Mouse (Mus musculus): ENCODE data around the gene Dlgap5. TPM values are rescaled to one million over a fixed set of nuclear protein-coding genes. Genes with fewer than 3 reads are reported as not detected.

Gene Dlgap5
- polyA plus RNA-seq, 1 experiment from 2014 or later: 37.0 TPM

DNA sequence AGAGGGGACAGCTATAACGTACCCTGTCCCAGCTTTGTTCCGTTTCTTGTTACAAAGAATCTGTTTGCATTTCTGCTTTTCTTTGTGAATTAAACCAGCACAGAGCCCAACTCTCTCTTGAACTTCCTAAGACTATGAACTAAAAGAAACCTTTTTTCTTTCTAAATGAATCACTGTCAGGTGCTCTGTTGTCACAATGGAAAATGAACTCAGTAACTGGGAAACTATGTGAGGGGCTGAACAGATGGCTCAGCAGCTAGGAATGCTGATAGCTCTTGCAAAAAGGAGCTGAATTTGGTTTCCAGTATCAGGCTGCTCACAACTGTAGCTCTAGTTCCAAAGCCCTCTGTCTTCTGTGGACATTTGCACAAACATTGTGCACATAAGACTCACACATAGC lies 67.2 kb downstream of the Dlgap5 start:
- no peak overlapping the region for H3K4me2 ChIP-seq (ENCODE audit: low read depth, low read length)
- H3K36me3 ChIP-seq (ENCODE audit: control insufficient read depth, insufficient read depth, low read length): no peaks in the 10 kb centered on the region
- no peak for ATAC-seq (ENCODE audit: insufficient read depth, low FRiP score)
- H3K9me3 ChIP-seq (replicated peaks; ENCODE audit: control insufficient read depth, low read length): no peaks in the 10 kb centered on the region
- H3K27ac ChIP-seq (ENCODE audit: low read length): no peak overlapping the region
- no peak overlapping the region for H3K4me3 ChIP-seq (replicated peaks; ENCODE audit: low read length)
- no peak overlapping the region for H3K9ac ChIP-seq (ENCODE audit: low read length)
- 0 out of 2 replicates have a peak, but pooled peaks cover 2% of the 10 kb centered on the region for H3K4me1 ChIP-seq (ENCODE audit: control insufficient read depth, insufficient read depth, low read length)
- H3K27me3 ChIP-seq (ENCODE audit: control insufficient read depth, insufficient read depth, low read length): no peaks in the 10 kb centered on the region
- WGBS: 71% methylated on average over 2 of the region's 2 CpGs

DNA sequence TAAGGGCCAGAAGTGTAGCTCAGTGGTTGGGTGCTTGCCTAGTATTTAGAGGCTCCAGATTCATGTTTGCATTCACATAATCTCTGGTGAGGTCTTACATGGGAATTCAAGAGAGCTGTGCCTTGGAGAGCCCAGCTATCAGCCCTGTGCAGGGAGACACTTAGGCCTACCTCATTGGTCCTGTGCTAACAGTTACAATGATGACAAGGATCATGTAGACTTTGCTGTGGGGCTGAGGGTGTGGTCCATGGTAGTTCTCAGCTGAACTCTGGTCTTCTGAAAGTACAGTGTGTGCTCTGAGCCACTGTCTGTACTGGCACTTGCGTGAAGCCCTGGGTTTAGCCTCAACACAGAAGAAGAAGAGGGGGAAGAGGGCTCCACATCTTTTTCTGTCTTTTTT lies 71.5 kb downstream of the Dlgap5 start:
- H3K36me3 ChIP-seq (ENCODE audit: control insufficient read depth, insufficient read depth, low read length): no peaks in the 10 kb centered on the region
- WGBS: 81% methylated on average over 1 of the region's 1 CpGs
- H3K4me2 ChIP-seq (ENCODE audit: low read depth, low read length): no peak overlapping the region
- H3K9ac ChIP-seq (ENCODE audit: low read length): no peak overlapping the region
- H3K9me3 ChIP-seq (replicated peaks; ENCODE audit: control insufficient read depth, low read length): no peaks in the 10 kb centered on the region
- no peak overlapping the region for H3K27ac ChIP-seq (ENCODE audit: low read length)
- no peaks in the 10 kb centered on the region for H3K4me1 ChIP-seq (ENCODE audit: control insufficient read depth, insufficient read depth, low read length)
- no peak overlapping the region for H3K4me3 ChIP-seq (replicated peaks; ENCODE audit: low read length)
- H3K27me3 ChIP-seq (ENCODE audit: control insufficient read depth, insufficient read depth, low read length): no peaks in the 10 kb centered on the region
- peak; percentile 33; the same call in 1 of the 2 replicates for ATAC-seq (ENCODE audit: insufficient read depth, low FRiP score)

DNA sequence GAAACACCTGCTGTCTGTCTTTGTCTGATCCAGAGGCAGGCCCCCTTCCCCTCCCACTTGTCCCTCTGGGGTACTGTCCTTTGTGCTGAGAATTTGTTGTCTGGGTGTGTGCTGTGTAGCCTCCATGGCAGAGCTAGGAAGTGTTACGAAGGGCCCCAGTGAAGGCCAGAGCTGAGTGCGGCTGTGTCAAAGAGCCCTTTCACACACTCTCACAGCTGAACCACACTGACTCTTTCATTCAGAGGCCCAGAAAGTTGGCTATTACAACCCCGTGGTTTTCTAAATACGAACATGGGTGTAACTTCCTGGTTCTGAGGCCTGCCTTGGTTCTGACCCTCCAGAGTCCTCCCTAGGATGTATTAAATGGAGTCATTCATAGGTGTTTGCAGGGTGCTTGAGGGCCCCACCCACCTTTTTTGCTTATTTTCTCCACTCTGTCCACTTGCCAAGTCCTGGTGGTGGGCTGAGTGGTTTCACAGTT lies 76.4 kb downstream of the Dlgap5 start:
- no peaks in the 10 kb centered on the region for H3K4me1 ChIP-seq (ENCODE audit: control insufficient read depth, insufficient read depth, low read length)
- no peak overlapping the region for H3K9ac ChIP-seq (ENCODE audit: low read length)
- ATAC-seq (ENCODE audit: insufficient read depth, low FRiP score): no peak
- no peak overlapping the region for H3K4me2 ChIP-seq (ENCODE audit: low read depth, low read length)
- no peaks in the 10 kb centered on the region for H3K9me3 ChIP-seq (replicated peaks; ENCODE audit: control insufficient read depth, low read length)
- no peak overlapping the region for H3K4me3 ChIP-seq (replicated peaks; ENCODE audit: low read length)
- no peaks in the 10 kb centered on the region for H3K27me3 ChIP-seq (ENCODE audit: control insufficient read depth, insufficient read depth, low read length)
- WGBS: 70% methylated on average over 4 of the region's 4 CpGs
- no peak overlapping the region for H3K27ac ChIP-seq (ENCODE audit: low read length)
- H3K36me3 ChIP-seq (ENCODE audit: control insufficient read depth, insufficient read depth, low read length): no peaks in the 10 kb centered on the region

DNA sequence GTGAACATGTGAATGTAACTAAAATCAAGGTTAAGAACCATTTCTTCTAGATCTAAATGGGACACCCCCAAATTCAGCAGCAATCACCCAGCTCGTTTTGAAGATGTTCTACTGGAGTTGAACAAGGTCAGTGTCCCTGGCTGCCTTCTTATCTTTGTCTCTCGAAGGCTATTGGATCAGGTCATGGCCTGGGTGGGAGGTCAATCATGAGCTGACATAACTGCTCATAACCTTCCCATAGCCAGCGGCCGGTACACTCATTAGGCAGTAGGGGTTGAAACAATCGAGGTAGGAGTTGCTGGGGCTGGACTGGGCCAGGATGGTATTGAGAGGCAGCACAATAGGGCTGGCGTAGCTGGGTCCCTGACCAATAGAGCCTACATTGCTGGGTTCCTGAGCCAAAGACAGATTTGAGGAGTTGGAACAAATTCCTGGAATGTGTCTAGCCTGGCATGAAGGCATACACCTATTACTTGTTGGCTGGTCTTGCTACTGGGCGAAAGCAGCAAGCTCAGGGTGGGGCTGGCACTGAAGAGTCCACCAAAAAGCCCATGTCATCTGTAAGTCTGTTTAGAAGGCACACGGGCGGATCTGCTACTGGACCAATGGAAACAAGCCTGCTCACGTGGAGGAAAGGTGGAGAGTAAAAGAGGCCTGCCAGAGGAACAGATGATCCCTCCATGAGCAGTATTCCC lies 77.8 kb downstream of the Dlgap5 start:
- Histone ChIP-seq H3K27me3 (ENCODE audit: control insufficient read depth, insufficient read depth, low read length) (no peaks in the 10 kb centered on the region), H3K4me1 (ENCODE audit: control insufficient read depth, insufficient read depth, low read length) (no peaks in the 10 kb centered on the region), H3K4me3 (replicated peaks; ENCODE audit: low read length) (no peak overlapping the region), H3K9ac (ENCODE audit: low read length) (no peak overlapping the region), H3K9me3 (replicated peaks; ENCODE audit: control insufficient read depth, low read length) (no peaks in the 10 kb centered on the region), H3K36me3 (ENCODE audit: control insufficient read depth, insufficient read depth, low read length) (no peaks in the 10 kb centered on the region), H3K4me2 (ENCODE audit: low read depth, low read length) (no peak overlapping the region), H3K27ac (ENCODE audit: low read length) (no peak overlapping the region)
- whole genome bisulfite sequencing: 78% methylated on average over 10 of the region's 10 CpGs
- no peak for ATAC-seq (ENCODE audit: insufficient read depth, low FRiP score)

Other genes with a start within 250 kb of the Dlgap5 start
- gene Gch1, start 229.0 kb downstream of the Dlgap5 start, polyA plus RNA-seq (2015; fragmentation: Nextera tagmentation; extraction: Ambion mirVana): 5.8 and 5.9 TPM in 2 replicates
- gene Wdhd1, start 141.6 kb downstream of the Dlgap5 start, polyA plus RNA-seq (2015; fragmentation: Nextera tagmentation; extraction: Ambion mirVana): 23.4 and 25.6 TPM in 2 replicates
- gene Socs4, start 141.5 kb downstream of the Dlgap5 start, polyA plus RNA-seq (2015; fragmentation: Nextera tagmentation; extraction: Ambion mirVana): 2.8 and 3.2 TPM in 2 replicates
- gene Mapk1ip1l, start 120.1 kb downstream of the Dlgap5 start, polyA plus RNA-seq (2015; fragmentation: Nextera tagmentation; extraction: Ambion mirVana): 61.0 and 63.3 TPM in 2 replicates
- 95.3 and 132 TPM in 2 replicates for gene Lgals3, start 50.7 kb downstream of the Dlgap5 start, polyA plus RNA-seq (2015; fragmentation: Nextera tagmentation; extraction: Ambion mirVana)
- gene Fbxo34, start 32.0 kb upstream of the Dlgap5 start, polyA plus RNA-seq (2015; fragmentation: Nextera tagmentation; extraction: Ambion mirVana): 20.4 and 23.1 TPM in 2 replicates
- 13.9 and 14.8 TPM in 2 replicates for gene Atg14, start 152.2 kb upstream of the Dlgap5 start, polyA plus RNA-seq (2015; fragmentation: Nextera tagmentation; extraction: Ambion mirVana)
- 48.9 and 63.6 TPM in 2 replicates for gene Ktn1, start 230.0 kb upstream of the Dlgap5 start, polyA plus RNA-seq (2015; fragmentation: Nextera tagmentation; extraction: Ambion mirVana)

Measured in stomach, embryonic 16.5 days (tissue).